Mouse (Mus musculus): ENCODE results near the gene March6.

March6 gene

DNA sequence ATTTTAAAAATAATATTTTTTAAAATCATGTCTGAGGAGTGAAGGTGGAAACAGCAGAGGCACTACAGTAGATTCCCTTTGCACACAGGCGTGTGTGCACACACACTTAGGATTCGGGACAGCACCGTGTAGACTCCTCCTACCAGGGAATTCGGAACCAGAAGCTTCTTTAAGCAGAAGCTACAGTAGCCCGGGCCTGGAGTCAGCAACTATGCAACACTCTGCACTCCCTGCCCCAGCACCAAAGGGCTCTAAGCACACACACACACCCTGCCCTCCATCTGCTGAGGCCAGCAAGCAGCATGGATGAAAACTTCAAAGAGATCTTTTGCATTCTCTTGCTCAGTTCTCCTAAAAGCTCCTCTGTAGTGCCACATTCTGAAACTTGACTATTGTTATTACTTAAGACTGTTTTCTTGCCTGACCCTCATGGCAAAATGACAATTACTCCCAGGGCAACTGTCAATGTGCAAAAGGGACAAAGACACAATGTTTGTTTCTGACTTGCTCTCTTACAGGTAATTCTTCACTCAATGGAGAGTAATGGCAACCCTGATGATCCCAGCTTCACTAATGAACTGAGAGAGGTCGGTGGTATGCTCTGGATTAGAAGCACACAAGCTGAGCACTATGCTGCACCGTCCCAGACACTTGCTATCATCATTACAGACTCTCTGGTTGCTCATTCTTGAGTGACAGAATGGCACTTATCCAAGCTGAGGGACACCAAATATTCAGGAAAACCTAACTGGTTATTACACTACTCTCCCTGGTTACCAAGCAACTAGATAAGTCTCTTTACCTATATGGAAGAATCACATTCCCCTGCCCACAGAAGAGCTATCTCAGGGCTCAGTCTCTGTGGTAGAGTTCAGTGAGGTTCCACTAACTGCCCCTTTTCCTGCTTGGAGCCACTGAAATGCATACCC lies 20.1 kb downstream of the March6 start:
- DNase-seq: no peak

DNA sequence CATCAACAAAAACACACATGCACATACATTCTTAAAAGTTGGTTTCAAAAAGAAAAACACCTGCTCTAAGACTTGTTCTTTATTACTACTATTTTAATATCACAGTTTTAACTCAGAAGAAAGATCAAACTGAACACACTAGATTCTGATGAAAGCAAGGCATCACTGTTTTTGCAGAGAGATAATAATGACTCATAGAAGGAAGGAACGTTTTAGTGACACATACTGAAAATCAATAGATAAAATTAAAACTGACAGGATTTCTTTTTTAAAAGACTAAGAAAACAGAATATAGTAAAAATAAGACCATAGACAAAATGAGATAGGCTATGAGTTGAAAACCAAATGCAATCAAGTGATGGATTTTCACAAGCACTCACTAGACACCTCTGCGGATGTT lies 25.8 kb downstream of the March6 start:
- DNase-seq: no peak

DNA sequence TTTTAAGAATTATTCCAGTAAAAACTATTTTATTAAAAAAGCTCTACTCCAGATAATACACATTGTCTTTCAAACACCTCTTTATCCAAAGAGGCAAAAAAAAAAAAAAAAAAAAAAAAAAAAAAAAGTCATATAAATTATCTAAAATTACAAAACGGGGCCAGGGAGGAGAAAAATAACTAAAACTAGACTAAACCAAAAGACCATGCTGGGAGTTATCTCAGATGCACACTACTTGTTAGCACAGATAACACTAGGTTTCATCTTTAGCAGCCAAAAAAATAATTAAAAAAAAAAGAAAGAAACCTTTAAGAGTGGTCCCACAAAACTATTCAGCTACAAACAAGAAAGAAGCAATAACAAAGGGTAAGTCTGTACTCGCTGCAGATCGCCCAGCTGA lies 27.4 kb downstream of the March6 start:
- no peak for DNase-seq

DNA sequence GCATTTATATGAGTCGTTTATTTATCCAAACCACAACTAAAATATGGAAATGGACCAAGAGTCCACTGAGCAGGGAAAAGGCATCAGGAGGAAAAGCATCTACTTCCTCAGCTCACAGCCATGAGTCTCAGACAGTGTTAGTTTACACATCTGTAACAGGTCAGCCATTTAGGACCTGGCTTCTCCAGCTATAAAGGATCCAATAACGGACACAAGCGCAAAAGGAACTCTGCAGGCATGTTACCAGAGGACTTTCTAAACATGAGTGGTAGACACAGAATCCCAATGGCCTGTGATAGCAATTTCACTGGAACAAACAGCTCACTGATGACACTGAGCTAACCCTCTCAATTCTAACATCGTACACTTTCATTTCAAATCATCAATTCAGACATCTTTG lies 27.9 kb downstream of the March6 start:
- DNase-seq: no peak

DNA sequence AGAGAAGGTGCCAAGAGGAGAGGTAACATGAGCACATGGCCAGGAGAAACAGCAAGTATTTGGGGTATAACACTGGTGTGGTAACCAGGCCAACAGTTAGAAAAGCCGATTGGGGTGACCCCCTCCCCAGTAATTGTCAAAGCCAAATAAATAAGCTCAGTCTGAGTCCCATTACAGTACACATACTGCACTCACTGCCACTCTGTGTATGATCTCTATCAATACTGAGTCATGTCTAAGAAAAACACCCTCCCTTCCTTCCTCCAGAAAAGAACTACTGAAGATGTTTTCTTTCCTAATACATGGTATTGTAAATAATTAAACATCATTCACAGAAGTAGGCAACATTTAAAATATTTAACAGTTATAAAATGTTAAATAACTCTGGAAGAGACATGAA lies 28.5 kb downstream of the March6 start:
- no peak for DNase-seq

DNA sequence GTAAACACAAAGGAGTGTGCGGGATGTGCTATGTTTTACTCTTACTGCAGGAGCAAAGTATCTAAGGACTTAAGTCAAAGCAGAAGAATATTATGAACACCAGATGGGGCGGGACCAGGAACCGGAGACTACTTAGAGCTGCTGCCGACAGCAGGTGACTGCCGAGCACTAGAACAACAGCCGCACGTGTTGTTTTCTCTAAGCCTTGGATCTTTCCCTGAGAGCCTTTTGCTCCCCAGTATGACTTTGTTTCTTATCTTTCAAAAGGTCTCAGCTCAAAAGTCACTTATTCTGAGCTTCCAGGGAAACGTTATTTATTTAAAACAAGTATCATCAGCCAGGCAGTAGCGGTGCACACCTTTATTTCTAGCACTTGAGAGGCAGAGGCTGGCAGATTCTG lies 36.0 kb downstream of the March6 start:
- DNase-seq: no peak

DNA sequence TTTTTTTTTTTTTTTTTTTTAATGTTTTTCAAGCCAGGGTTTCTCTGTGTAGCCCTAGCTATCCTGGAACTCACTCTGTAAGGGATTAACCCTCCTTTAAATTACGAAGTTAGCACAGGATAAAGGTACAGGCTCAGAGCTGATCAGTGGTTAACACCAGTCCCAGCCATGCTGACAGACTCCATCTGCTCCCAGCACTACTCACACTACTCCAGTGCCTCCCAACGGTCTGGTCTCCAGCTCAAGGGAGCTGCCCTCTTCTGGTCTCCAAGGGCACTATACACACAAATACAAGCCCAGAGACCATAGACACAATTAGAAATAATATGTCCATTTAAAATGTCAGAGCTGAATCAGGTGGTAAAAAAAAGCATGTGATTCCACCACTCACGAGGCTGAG lies 36.5 kb downstream of the March6 start:
- DNase-seq: no peak

DNA sequence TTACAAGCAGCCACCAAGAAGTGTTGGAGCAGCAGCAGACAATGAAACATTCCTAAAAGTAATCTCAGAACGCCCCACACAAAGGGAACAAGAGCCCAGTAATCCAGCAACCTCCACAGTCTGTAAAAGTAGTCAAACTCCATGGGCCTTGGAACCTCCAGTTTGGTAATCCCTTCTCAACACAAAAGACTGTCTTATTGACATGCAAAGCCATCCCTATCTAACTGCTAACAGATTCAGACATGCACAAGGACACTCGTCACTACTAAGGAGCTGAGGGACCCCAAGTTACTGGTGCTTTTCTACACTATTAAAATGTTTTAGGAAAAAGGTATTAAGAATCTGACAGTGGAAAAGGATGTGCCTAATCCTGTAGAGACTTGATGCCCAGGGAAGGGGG lies 43.4 kb downstream of the March6 start:
- no peak for DNase-seq

DNA sequence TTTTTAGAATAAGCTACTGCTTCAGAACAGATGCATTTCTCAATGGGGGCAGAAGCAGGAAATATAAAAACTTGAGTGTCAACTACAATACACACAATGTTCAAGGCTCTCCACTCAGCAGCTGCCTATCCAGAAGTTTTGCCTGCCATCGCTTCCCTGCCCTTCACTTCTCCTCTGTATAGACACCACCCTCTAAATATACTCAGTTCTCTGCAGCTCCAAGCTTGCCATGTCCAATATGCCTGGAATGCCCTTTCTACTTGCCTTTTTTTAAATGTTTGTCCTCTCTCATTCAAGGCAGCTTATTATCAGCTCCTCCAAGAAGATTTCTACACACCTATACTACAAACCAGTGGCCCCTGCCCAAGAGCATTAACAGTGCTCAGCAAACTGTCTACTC lies 54.2 kb downstream of the March6 start:
- DNase-seq: no peak

DNA sequence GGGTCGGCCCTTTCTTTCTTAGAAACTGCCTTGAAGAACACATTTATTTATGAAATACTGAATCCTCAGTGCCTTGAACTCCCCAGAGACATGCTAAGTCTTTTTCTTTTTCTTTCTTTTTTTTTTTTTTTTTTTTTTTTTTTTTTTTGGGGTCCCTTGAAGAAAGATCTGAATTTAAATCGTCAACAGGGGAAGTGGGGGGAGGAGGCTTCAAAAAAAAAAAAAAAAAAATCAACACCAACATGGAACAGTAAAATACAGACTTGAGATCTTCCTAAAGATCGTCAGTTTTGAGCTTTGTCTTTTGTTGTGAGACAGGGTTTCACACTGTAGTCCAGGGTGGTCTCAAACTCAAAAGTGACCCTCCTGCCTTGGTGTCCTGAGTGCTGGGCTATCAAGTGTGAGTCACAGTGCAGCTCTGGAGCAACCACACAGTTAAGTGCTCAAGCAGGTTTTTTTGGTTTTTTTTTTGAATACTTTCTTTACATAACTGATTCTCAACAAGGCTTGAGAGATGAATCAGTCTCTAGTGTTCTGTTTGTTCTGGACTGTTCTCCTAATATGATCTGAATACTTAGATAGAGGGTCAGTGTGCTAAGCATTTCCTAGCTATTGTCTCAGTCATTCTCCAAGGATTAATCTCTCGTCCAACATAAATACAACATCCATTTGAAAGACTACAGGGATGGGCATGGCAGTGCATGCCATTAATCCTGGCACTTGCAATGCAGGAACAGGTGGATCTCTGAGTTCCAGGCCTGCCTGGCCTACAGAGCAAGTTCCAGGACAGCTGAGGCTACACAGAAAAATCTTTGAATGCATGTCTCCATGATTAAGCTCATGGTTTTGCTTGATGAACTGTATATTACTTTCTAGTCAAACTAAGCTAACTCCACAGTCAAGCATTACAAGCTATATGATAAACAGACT lies 57.9 kb downstream of the March6 start:
- no peak for DNase-seq

DNA sequence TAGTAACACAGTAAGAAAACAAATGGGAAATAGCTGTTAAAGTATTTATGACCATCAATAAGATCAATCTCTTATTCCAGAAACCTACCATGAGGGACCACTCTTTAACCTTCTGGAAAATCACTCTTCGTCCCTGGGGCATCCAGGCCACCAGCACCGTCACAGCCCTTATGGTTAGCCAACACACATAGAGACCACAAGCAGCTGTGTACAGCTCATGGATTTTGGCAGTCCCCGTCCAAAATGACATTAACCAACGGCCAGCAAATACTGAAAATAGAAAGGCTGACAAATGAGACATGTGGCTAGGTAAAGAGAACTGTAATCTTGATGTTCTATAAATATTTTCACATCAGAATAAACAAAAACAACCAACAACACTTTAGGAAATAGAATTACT lies 59.3 kb downstream of the March6 start:
- DNase-seq: no peak

DNA sequence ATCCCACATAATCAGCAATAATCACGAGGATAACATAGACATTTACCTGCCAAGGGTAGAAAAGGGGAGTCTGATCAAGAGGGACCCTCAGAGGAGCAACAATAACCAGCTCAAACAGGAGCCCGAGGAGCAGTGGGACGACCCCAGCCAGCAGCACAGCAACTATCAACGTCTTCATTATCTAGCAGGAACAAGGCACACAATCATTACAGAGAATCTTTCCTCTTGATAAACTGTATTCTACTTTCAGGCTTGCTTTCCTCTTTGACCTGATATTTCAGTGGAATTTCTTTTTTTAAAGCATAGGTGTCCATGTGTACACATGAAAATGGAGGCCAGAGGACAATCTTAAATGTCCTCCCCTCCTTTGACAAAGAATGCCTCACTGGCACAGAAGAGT lies 61.4 kb downstream of the March6 start:
- DNase-seq: no peak

DNA sequence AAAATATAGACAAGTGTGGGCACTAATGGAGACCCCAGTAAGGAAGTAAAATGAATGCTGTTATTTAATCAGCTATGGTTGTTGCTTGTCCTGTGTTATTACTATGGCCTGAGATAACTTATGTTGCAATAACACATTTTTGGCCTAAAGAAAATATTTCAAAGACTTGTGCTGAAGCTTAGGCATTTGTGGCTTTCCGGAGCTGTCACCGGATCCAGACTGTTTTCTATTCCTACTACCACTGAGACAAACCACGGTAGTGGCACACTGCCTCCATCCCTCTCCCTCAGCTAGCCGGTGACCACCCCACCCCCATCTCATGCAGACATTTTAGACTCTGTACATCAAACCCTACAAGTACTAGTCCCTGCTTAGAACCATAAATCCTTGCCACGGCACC lies 62.0 kb downstream of the March6 start:
- DNase-seq: no peak

DNA sequence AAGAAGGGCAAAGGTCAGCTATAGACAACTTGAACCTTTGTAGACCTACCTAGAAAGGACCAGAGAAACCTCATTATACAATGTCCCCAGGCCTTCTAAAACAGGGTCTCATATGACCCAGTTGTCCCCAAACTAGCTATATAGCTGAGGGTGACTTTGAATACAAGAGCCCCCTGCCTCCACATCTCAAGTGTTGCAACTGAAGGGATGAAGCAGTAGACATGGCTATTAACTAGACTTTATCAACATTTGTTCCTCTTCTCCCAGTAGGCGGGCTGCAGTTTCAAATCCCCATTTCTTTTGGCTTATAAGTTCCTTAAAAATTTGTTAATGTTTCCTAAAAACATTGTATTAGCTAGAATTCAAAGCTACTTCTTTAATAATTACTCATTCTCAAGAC lies 64.1 kb downstream of the March6 start:
- no peak for DNase-seq

DNA sequence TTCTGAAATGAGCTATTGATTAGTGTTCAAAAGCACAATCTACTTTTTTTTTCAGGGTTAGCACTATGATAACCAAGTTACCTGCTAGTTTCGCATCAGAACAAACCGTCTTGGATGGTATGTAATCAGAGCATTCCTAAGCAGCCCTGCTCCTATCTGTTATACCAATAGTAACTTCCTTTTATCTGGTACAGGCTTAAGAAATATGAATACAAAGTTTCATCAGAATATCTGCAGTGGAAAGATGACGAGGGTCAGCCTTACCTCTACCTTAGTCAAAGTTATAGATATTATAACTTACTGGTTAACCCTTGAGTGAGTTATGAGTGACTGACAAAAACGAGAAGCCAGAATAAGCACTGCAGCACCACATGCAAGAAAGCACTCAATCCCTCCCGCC lies 64.6 kb downstream of the March6 start:
- no peak for DNase-seq

DNA sequence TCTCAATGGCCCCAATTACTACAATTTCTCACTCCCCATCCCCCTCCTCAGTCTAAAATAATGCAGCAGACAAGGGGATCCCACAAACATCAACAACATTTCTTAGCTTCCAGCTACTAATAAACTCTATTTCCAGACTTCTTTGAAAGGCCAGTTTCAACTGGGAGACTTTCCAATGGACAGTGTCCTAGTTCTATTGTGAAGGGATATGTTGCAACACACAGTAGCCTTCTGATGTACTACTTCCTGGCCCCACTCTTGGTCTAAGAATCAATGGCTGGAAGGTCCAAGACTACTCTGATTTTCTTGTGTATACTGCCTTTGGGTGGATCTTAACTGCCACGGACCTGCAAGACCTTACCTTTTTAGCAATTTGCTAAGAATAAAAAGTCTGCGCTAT lies 65.0 kb downstream of the March6 start:
- no peak for DNase-seq

DNA sequence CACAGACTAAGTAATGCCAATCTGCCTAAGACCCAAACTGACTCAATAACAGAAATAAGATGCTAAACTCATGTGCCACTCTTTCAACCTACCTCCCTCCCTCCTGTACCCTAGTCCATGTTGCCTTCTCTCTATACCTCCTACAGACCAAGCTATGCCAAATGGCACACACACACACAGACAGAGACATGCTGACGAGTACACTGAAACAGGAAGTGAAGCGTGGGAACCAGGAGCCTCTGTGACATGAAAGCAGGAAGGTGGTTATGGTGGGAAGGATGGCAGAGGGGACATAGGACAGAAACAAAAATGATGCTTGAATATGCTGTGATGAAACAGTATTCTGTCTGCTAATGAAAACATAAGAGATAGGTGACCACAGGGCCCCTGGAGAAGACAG lies 70.3 kb downstream of the March6 start:
- no peak for DNase-seq

DNA sequence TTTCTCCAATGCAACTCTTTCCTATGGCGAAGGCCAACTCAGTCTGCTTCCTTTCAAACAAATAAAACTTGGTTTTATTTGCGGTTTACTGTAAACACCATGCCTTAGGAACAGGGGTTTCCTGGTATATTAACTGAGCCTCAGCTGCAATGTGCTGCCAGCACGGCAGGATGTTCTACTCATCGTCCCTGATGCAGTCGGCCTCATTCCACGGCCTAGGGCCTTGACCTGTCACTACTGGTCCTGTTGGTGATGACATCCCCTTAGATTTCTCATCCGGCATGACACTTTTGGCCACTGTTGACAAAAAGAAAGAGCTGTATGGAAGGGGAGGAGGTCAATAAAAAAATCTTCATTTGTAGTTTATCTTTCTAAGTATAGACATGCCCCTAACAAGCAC lies 72.8 kb downstream of the March6 start:
- DNase-seq: no peak

DNA sequence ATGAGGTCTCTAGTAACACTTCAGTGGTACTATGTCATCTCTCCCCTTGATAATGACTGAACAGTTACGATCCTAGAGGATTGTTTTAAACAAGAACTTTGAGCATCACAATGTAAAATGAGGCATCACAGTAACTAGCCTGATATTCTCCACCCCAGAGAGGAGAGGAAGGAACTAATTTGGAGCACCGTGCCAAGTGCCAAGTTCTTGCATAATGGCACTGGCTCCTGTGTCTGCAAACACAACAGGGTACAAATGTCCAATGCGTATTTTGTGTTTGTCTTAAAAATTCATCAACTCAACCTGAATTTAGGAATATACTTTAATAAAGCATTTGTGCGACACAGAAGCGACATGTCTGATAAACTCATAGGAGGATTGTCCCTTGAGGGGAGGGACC lies 74.5 kb downstream of the March6 start:
- DNase-seq: peak; percentile 33 to 52

DNA sequence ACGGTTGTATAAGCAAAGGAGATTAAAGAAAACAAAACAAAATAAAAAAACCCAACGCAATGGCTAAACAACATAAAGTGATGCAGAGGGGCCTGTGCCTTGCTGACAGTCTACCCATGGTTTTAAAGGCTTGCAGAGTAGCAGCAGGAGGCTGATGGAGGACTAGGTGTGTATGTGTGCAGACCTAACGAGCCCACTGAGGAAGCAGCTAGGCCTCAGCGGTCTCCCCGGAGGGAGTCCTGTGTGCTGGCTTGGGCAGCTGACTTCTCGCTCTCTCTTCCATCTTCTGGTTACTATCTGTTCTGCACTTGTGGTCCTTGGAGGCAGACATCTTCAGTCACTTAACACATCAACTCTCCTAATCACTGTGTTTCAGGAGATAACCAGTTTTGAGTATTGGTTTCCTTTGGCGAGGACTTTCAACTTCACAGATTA lies 76.0 kb downstream of the March6 start:
- DNase-seq: no peak

DNA sequence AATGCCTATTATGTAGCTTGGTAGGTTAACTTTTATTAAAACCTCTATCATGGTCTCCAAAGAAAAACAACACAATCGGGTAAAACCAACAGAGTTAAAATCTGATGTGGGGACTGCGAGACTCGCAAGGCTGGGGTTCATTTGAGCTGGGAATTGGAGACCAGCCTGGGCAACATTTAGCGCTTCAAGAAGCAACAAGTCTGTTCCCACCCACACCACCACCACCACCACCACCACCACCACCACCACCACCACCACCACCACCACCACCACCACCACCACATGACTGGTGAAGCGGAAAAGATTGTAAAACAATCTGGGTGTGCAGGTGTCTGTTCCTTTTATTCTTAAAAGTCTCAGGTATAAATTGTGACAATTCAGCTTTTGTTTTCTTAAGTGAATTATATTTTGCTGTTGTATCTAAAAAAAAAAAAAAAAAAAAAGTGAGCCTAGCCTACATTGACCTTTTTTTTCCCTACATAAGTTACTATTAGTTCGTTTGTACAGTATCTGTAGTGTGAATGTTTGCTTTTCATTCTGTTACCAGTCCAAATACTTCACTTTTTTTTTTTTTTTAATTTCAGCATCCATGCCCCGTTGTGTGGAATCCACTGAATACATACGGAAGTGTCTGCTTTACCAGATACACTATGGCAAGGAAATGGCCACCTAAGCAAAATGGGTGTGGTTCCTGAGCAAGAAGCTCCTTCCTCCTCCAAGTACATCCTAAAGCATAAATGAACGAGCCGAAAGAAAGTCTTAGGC lies 76.6 kb downstream of the March6 start:
- no peak for DNase-seq

DNA sequence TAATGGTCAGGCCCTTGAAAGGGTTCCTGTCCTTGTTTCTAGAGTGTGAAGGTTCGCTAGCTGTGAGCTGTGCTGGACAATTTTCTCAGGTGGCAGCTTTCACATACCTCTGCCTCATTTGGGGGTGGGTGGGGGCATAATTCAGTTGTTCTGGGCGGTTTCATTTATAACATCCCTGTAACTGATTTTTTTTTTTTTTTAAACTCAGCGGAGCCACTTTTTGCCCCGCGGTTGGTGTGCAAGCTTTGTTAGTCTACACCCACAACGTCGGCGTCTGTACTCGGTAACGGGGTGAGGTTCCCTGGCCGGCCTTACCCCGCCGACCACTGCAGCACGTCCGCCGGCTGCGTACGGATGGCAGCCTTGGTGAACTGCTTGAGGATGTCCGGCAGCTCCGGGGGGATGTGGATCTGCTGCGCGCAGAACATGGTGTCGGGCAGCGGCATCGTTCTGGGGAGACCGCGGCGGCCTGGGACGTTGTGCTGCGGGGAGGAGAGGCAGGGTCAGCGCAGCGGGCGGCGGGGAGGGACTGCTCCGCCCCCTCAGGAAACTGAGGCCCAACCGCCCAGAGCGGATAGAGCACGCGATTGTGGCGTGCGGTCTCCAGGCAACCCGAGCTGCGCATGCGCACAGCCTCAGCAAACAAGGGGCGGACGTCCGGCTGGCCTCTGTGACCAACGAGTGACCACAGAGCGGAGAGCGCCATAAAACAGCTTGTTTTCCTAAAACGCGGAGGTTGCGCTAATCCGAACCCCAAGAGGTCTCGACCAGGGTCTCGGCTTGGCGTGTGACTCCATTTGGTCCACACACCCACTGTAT lies 77.5 kb downstream of the March6 start, which contains the start of gene Ropn1l:
Gene Ropn1l (minus strand): TSS at position 640 of the 819 bp plus-strand sequence.
- peak; percentile 89 for DNase-seq
